Mouse (Mus musculus): Measurements from ENCODE around the gene Mki67.

DNA sequence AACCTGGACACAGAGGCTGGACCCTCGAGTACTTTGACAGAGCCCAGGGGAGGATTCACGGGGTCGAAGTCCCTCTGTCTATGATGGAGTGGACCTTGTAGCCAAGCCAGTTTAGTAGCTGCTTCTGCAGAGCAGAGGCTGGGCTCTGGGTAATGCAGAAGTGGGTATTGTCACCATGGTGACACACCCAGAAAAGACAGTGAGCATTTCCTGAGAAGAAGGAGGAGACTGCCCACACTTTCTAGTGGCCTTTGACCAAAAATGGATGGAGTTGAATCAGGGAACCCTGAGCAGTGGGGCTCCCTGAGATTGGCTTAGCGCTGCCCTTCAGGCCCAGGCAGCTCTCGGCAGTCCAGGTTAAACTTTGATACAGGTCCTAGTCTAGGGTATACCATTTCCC lies 66.1 kb downstream of the Mki67 start:
- TF ChIP-seq POLR2A (IDR thresholded peaks at IDR 0.05; ENCODE audit: low read depth, low read length) (no peak), CTCF (conservative IDR thresholded peaks at IDR 0.05; ENCODE audit: insufficient read depth, insufficient read length, low read depth, low read length) (no peak)

All from kidney, adult 2 months (tissue).